Mouse (Mus musculus) adrenal gland, adult 2 months (tissue): Measurements from ENCODE around the gene Olfr293. TPM values are rescaled to one million over a fixed set of nuclear protein-coding genes. Genes with fewer than 3 reads are reported as not detected.

Source experiments
- DNase-seq: peaks from one replicate; pipeline ENCODE4 v3.0.0; 2021
- long read RNA-seq: library from polyadenylated mRNA; stranded (forward); transcript quantifications from one replicate; pipeline ENCODE4 v2.0.0, GENCODE M21; 2021
- polyA plus RNA-seq: library from polyadenylated mRNA; depleted of rRNA; stranded (reverse); fragments of >200 nt; gene quantifications from 2 replicates; pipeline ENCODE4 v1.2.3, GENCODE M21; 2012; rRNA removed
- total RNA-seq, 2 experiments: library from RNA; stranded (reverse); gene quantifications; 2 replicates each; pipeline ENCODE4 v1.2.3; 2021

Olfr293 gene
- total RNA-seq (not detected), polyA plus RNA-seq (not detected in 2 replicates)
- long read RNA-seq: 0 reads

GRCm38 (mm10) chr7:86648761-86649160, at the start of gene Olfr293:
Gene Olfr293, plus strand, starts transcription at chr7:86649061.
- DNase-seq: no peak

GRCm38 (mm10) chr7:86616543-86616942, 32.3 kb upstream of the Olfr293 start, which contains the start of gene Olfr294:
Gene Olfr294, minus strand, starts transcription at chr7:86616643.
- DNase-seq: no peak

GRCm38 (mm10) chr7:86688030-86688429, 39.2 kb downstream of the Olfr293 start, which contains the start of gene Olfr292:
Gene Olfr292, plus strand, starts transcription at chr7:86688330.
- no peak for DNase-seq

Other genes with a start within 250 kb of the Olfr293 start
- not detected for gene Olfr301, start 245.2 kb upstream of the Olfr293 start, total RNA-seq
- gene Olfr301, start 245.2 kb upstream of the Olfr293 start, polyA plus RNA-seq: not detected in 2 replicates
- not detected for gene Olfr299, start 189.1 kb upstream of the Olfr293 start, total RNA-seq
- gene Olfr299, start 189.1 kb upstream of the Olfr293 start, polyA plus RNA-seq: not detected in 2 replicates
- not detected for gene Olfr298, start 156.6 kb upstream of the Olfr293 start, total RNA-seq
- not detected in 2 replicates for gene Olfr298, start 156.6 kb upstream of the Olfr293 start, polyA plus RNA-seq
- not detected for gene Olfr297, start 129.1 kb upstream of the Olfr293 start, total RNA-seq
- not detected in 2 replicates for gene Olfr297, start 129.1 kb upstream of the Olfr293 start, polyA plus RNA-seq
- gene Olfr295, start 65.2 kb upstream of the Olfr293 start, total RNA-seq: not detected
- gene Olfr295, start 65.2 kb upstream of the Olfr293 start, polyA plus RNA-seq: not detected in 2 replicates
- gene Olfr294, start 32.4 kb upstream of the Olfr293 start, total RNA-seq: not detected
- not detected in 2 replicates for gene Olfr294, start 32.4 kb upstream of the Olfr293 start, polyA plus RNA-seq
- gene Olfr292, start 39.3 kb downstream of the Olfr293 start, total RNA-seq: not detected
- gene Olfr292, start 39.3 kb downstream of the Olfr293 start, polyA plus RNA-seq: not detected in 2 replicates
- gene Folh1, start 126.9 kb downstream of the Olfr293 start, total RNA-seq: under 1 TPM; 0.72 to 0.97 TPM
- gene Folh1, start 126.9 kb downstream of the Olfr293 start, polyA plus RNA-seq: 0.03 and 0.36 TPM in 2 replicates
- not detected for gene Vmn2r77, start 146.0 kb downstream of the Olfr293 start, total RNA-seq
- gene Vmn2r77, start 146.0 kb downstream of the Olfr293 start, polyA plus RNA-seq: not detected in 2 replicates